Mouse (Mus musculus): Measurements from ENCODE around the gene Dtx3. TPM values are rescaled to one million over a fixed set of nuclear protein-coding genes. Genes with fewer than 3 reads are reported as not detected.
"Not testable (repeated sequence)": the region's sequence is repeated elsewhere in the genome, so short reads cannot be mapped to it uniquely, and the experiment has no call there.

Dtx3 gene
- polyA plus RNA-seq, 1 experiment: 126 TPM

GRCm38 (mm10) chr10:127166404-127166715, 29.2 kb downstream of the Dtx3 start:
- H3K27ac ChIP-seq (ENCODE audit: control insufficient read depth, insufficient read depth, low read depth, low read length): no peak overlapping the region
- TF ChIP-seq CTCF (IDR thresholded peaks at IDR 0.05; ENCODE audit: control insufficient read depth, insufficient read depth, insufficient replicate concordance, low read depth, low read length): no peak
- no peak; the same call in 1 of the 2 replicates for TF ChIP-seq POLR2A (IDR thresholded peaks at IDR 0.05; ENCODE audit: control insufficient read depth, low read depth, low read length)
- peak overlapping the region; percentile 86 for H3K4me3 ChIP-seq (ENCODE audit: control insufficient read depth, low read depth, low read length)
- H3K4me1 ChIP-seq (ENCODE audit: control insufficient read depth, insufficient read depth, low read length): peaks cover 21% of the 10 kb centered on the region
- H3K36me3 ChIP-seq (ENCODE audit: control insufficient read depth, insufficient read depth, low read length): no peaks in the 10 kb centered on the region
- no peaks in the 10 kb centered on the region for H3K27me3 ChIP-seq (ENCODE audit: control insufficient read depth, insufficient read depth, low read length)

GRCm38 (mm10) chr10:127165654-127166403, 29.7 kb downstream of the Dtx3 start:
- no peaks in the 10 kb centered on the region for H3K27me3 ChIP-seq (ENCODE audit: control insufficient read depth, insufficient read depth, low read length)
- peak overlapping the region; percentile 86 for H3K4me3 ChIP-seq (ENCODE audit: control insufficient read depth, low read depth, low read length)
- H3K4me1 ChIP-seq (ENCODE audit: control insufficient read depth, insufficient read depth, low read length): peaks cover 17% of the 10 kb centered on the region
- H3K36me3 ChIP-seq (ENCODE audit: control insufficient read depth, insufficient read depth, low read length): no peaks in the 10 kb centered on the region
- H3K27ac ChIP-seq (ENCODE audit: control insufficient read depth, insufficient read depth, low read depth, low read length): peak overlapping the region; percentile 90
- no peak for TF ChIP-seq CTCF (IDR thresholded peaks at IDR 0.05; ENCODE audit: control insufficient read depth, insufficient read depth, insufficient replicate concordance, low read depth, low read length)
- peak; percentile 52; the same call in 1 of the 2 replicates for TF ChIP-seq POLR2A (IDR thresholded peaks at IDR 0.05; ENCODE audit: control insufficient read depth, low read depth, low read length)

GRCm38 (mm10) chr10:127165354-127165653, 30.2 kb downstream of the Dtx3 start:
- TF ChIP-seq POLR2A (IDR thresholded peaks at IDR 0.05; ENCODE audit: control insufficient read depth, low read depth, low read length) (peak; percentile 61), CTCF (IDR thresholded peaks at IDR 0.05; ENCODE audit: control insufficient read depth, insufficient read depth, insufficient replicate concordance, low read depth, low read length) (no peak)
- Histone ChIP-seq H3K4me3 (ENCODE audit: control insufficient read depth, low read depth, low read length) (peak overlapping the region; percentile 86), H3K4me1 (ENCODE audit: control insufficient read depth, insufficient read depth, low read length) (peaks cover 16% of the 10 kb centered on the region), H3K27me3 (ENCODE audit: control insufficient read depth, insufficient read depth, low read length) (no peaks in the 10 kb centered on the region), H3K36me3 (ENCODE audit: control insufficient read depth, insufficient read depth, low read length) (no peaks in the 10 kb centered on the region), H3K27ac (ENCODE audit: control insufficient read depth, insufficient read depth, low read depth, low read length) (peak overlapping the region; percentile 90)

GRCm38 (mm10) chr10:127164631-127165353, 30.7 kb downstream of the Dtx3 start, which contains the start of gene B4galnt1:
Gene B4galnt1 (plus strand): TSS chr10:127165225.
- Histone ChIP-seq H3K27me3 (ENCODE audit: control insufficient read depth, insufficient read depth, low read length) (no peaks in the 10 kb centered on the region), H3K27ac (ENCODE audit: control insufficient read depth, insufficient read depth, low read depth, low read length) (peak within 1 kb of the TSS; percentile 90), H3K36me3 (ENCODE audit: control insufficient read depth, insufficient read depth, low read length) (no peaks in the 10 kb centered on the region), H3K4me1 (ENCODE audit: control insufficient read depth, insufficient read depth, low read length) (peaks cover 13% of the 10 kb centered on the region), H3K4me3 (ENCODE audit: control insufficient read depth, low read depth, low read length) (peak within 1 kb of the TSS; percentile 86)
- TF ChIP-seq CTCF (IDR thresholded peaks at IDR 0.05; ENCODE audit: control insufficient read depth, insufficient read depth, insufficient replicate concordance, low read depth, low read length) (peak; percentile 71), POLR2A (IDR thresholded peaks at IDR 0.05; ENCODE audit: control insufficient read depth, low read depth, low read length) (no peak)

GRCm38 (mm10) chr10:127164190-127164589, 31.3 kb downstream of the Dtx3 start:
- Histone ChIP-seq H3K36me3 (ENCODE audit: control insufficient read depth, insufficient read depth, low read length) (no peaks in the 10 kb centered on the region), H3K4me3 (ENCODE audit: control insufficient read depth, low read depth, low read length) (peak overlapping the region; percentile 86), H3K27me3 (ENCODE audit: control insufficient read depth, insufficient read depth, low read length) (no peaks in the 10 kb centered on the region), H3K27ac (ENCODE audit: control insufficient read depth, insufficient read depth, low read depth, low read length) (peak overlapping the region; percentile 90), H3K4me1 (ENCODE audit: control insufficient read depth, insufficient read depth, low read length) (peaks cover 13% of the 10 kb centered on the region)
- TF ChIP-seq CTCF (IDR thresholded peaks at IDR 0.05; ENCODE audit: control insufficient read depth, insufficient read depth, insufficient replicate concordance, low read depth, low read length) (no peak), POLR2A (IDR thresholded peaks at IDR 0.05; ENCODE audit: control insufficient read depth, low read depth, low read length) (no peak)

- H3K4me3 ChIP-seq (ENCODE audit: control insufficient read depth, low read depth, low read length): peak overlapping the region; percentile 26
- H3K36me3 ChIP-seq (ENCODE audit: control insufficient read depth, insufficient read depth, low read length); H3K27me3 ChIP-seq (ENCODE audit: control insufficient read depth, insufficient read depth, low read length); H3K27ac ChIP-seq (ENCODE audit: control insufficient read depth, insufficient read depth, low read depth, low read length): not testable (repeated sequence)
- H3K4me1 ChIP-seq (ENCODE audit: control insufficient read depth, insufficient read depth, low read length): peaks cover 13% of the 10 kb centered on the region
Measured at GRCm38 (mm10) chr10:127162771-127163261, 32.7 kb downstream of the Dtx3 start.

- no peak overlapping the region for H3K27ac ChIP-seq (ENCODE audit: control insufficient read depth, insufficient read depth, low read depth, low read length)
- H3K4me1 ChIP-seq (ENCODE audit: control insufficient read depth, insufficient read depth, low read length): peaks cover 2% of the 10 kb centered on the region
- no peak overlapping the region for H3K4me3 ChIP-seq (ENCODE audit: control insufficient read depth, low read depth, low read length)
- TF ChIP-seq CTCF (IDR thresholded peaks at IDR 0.05; ENCODE audit: control insufficient read depth, insufficient read depth, insufficient replicate concordance, low read depth, low read length) (no peak), POLR2A (IDR thresholded peaks at IDR 0.05; ENCODE audit: control insufficient read depth, low read depth, low read length) (no peak)
- H3K36me3 ChIP-seq (ENCODE audit: control insufficient read depth, insufficient read depth, low read length): no peaks in the 10 kb centered on the region
- H3K27me3 ChIP-seq (ENCODE audit: control insufficient read depth, insufficient read depth, low read length): no peaks in the 10 kb centered on the region
Measured at GRCm38 (mm10) chr10:127160728-127161127, 34.8 kb downstream of the Dtx3 start.
